Mouse (Mus musculus) heart, adult 2 months (tissue): ENCODE data around the gene Rorb. TPM values are rescaled to one million over a fixed set of nuclear protein-coding genes. Genes with fewer than 3 reads are reported as not detected.

Experiments used
- DNase-seq, 2 experiments: peaks; one replicate each; pipeline ENCODE4 v3.0.0; 2021
- H3K27ac ChIP-seq: fragments of 200-600 bp; 2 replicates; pipeline ENCODE4 v1.8.1; 2022
- H3K27me3 ChIP-seq: fragments of 200-500 bp; 2 replicates; pipeline ENCODE4 v1.6.1; 2012; ENCODE audit warnings: mild to moderate bottlenecking, low read length, inconsistent platforms, mixed read lengths; ENCODE audit not compliant: control insufficient read depth, insufficient read depth
- H3K36me3 ChIP-seq: fragments of 200-500 bp; 2 replicates; pipeline ENCODE4 v1.6.1; 2012; ENCODE audit warnings: low read length, inconsistent platforms; ENCODE audit not compliant: control insufficient read depth, insufficient read depth
- H3K4me1 ChIP-seq: fragments of 200-500 bp; 2 replicates; pipeline ENCODE4 v1.6.1; 2011; ENCODE audit warnings: low read length; ENCODE audit not compliant: control insufficient read depth, insufficient read depth
- H3K4me3 ChIP-seq: fragments of 200-600 bp; 2 replicates; pipeline ENCODE4 v1.8.1; 2022
- H3K79me2 ChIP-seq: fragments of 200-500 bp; replicated peaks from 2 replicates; pipeline ENCODE4 v1.6.1; 2012; ENCODE audit warnings: mild to moderate bottlenecking, inconsistent platforms, low read length, moderate library complexity, mixed read lengths; ENCODE audit not compliant: control insufficient read depth, insufficient read depth
- H3K9ac ChIP-seq: fragments of 200-500 bp; 2 replicates; pipeline ENCODE4 v1.6.1; 2012; ENCODE audit warnings: low read depth, mild to moderate bottlenecking, control low read depth, inconsistent platforms, low read length, mixed read lengths
- CTCF ChIP-seq: fragments of 200-600 bp; IDR thresholded peaks from 2 replicates; pipeline ENCODE4 v1.8.1; 2022; ENCODE audit warnings: antibody characterized with exemption, mild to moderate bottlenecking, moderate library complexity
- EP300 ChIP-seq: fragments of 200-500 bp; IDR thresholded peaks from 2 replicates; pipeline ENCODE4 v1.6.1; 2011; ENCODE audit warnings: low read depth, low read length, control low read depth; ENCODE audit not compliant: insufficient read depth
- POLR2A ChIP-seq: fragments of 200-500 bp; IDR thresholded peaks from 2 replicates; pipeline ENCODE4 v1.6.1; 2011; ENCODE audit warnings: mild to moderate bottlenecking, low read depth, low read length, control low read depth; ENCODE audit not compliant: insufficient read depth
- WGBS: fragments of 180-500 bp; shearing (Covaris S2); methylation state at CpG from one replicate; pipeline ENCODE4 v1.1.7; 2018; 5-methylcytosine and 5-hydroxymethylcytosine counted together
- intact Hi-C: fragments of 180-260 bp; cut with DNase I; formaldehyde crosslinking; loops from one replicate; pipeline ENCODE4 v1.15.1; 2025
- polyA plus RNA-seq: library from polyadenylated mRNA; depleted of rRNA; stranded (reverse); fragments of >200 nt; gene quantifications from 2 replicates; pipeline ENCODE4 v1.2.3, GENCODE M21; 2012
- total RNA-seq, 2 experiments: library from RNA; stranded (reverse); gene quantifications; 2 replicates each; pipeline ENCODE4 v1.2.3; 2021

The Rorb gene
- total and polyA plus RNA-seq, 3 experiments = 0.14 to 0.37 (median 0.36) TPM

DNA sequence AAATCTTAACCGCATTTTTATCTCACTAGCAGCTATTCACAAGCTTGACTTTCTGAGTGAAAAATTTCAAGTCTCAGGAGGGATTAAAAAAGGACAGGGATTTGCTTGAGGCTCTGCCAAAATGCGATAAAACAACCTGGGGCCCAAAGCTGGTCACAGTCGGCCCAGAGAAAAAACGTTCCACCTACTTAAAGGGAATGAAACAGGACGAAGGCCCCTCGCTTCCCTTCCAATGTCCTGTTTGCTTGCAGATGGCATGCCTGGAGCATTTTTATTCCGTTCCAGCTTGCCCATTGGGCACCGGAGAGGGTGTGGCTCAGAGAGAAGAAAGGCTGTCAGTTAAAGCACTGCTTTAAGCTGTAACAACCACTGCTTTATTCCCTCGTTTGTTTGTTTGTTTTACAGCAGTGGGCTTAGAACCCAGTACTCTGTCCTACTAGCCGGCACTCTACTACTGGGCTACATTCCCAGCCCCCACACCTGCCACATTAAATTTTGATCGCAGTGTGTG lies 221.8 kb downstream of the Rorb start:
- H3K4me3 ChIP-seq = peak overlapping the region; percentile 2; the same call in 1 of the 2 replicates
- intact Hi-C loops = no loop called here
- WGBS = 19% methylated on average over 11 of the region's 11 CpGs
- DNase-seq = no peak
- no peak overlapping the region for H3K27ac ChIP-seq
- H3K9ac ChIP-seq = no peak overlapping the region
- no peaks in the 10 kb centered on the region for H3K79me2 ChIP-seq
- TF ChIP-seq POLR2A = no peak
- TF ChIP-seq EP300 = no peak
- no peak for TF ChIP-seq CTCF
- no peaks in the 10 kb centered on the region for H3K36me3 ChIP-seq
- no peaks in the 10 kb centered on the region for H3K4me1 ChIP-seq
- no peaks in the 10 kb centered on the region for H3K27me3 ChIP-seq

DNA sequence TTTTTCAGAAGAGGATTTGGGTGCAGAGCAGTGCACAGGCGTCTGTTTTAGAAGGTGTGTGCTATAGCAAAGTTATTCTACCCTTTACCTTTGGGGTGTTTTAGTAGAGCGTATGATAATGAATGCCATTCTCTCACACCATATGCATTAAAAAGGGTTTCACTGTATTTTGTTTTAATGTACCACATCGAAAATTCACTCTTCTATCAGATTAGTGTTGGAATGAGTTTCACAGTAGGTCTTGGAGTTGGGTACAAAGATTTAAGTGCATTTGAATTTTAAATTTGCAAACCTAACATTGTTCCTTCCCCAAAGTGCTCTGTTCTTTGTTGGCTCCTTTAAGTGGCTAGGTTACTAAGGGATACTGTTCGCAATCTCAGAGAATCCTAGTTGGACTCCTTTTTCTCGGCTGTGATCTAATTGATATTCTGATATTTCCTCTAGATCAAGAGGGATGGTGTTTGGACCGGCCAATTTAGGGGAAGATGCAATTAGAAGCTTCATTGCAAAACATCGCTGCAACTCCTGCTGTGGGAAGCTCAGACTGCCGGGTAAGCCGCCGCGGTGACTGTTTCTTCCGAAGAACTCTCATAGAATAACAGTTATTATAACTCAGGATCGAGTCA lies 222.4 kb downstream of the Rorb start:
- H3K27me3 ChIP-seq = no peaks in the 10 kb centered on the region
- H3K36me3 ChIP-seq = no peaks in the 10 kb centered on the region
- H3K27ac ChIP-seq = no peak overlapping the region
- 42% methylated on average over 13 of the region's 13 CpGs for WGBS
- no peak overlapping the region for H3K4me3 ChIP-seq
- H3K9ac ChIP-seq = no peak overlapping the region
- TF ChIP-seq EP300 = no peak
- no peak for TF ChIP-seq CTCF
- TF ChIP-seq POLR2A = no peak
- intact Hi-C loops = no loop called here
- no peaks in the 10 kb centered on the region for H3K79me2 ChIP-seq
- no peak for DNase-seq
- H3K4me1 ChIP-seq = no peaks in the 10 kb centered on the region

DNA sequence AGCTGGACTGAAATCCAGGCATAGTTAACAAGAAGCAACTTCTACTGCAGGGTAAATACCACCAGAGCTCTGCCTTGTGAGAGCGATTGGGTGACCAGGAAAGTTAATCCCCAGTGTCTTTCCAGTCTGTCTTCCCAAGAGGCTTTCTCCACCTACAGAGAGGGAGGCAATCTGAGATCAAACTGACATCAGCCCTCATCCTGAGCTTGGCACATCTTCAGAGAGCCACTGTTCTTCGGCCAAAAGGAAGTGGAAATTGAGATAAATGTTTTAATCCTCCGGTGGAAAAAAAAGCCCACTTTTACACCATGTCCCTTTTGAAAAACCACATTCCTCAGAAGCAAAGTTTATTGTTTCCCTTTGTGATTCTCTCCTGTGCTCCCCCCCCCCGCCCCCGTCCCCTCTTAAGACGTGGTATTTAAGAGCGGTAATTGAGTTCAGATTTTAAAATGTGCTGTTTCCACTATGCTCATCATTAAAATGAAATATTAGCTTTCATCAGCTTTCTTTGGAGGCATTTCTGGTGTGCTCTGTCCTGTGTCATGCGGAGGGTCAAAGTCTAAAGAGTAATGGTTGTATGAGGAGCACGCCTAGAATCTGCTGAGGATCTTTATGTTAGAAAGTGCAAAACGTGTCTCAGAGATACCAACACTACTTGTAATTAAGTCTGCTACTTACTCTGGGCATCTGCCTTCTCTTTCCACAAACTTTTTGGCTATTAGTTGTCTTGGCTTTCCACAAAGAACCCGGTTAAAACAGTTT lies 223.2 kb downstream of the Rorb start:
- WGBS = 48% methylated on average over 11 of the region's 11 CpGs
- intact Hi-C loops = no loop called here
- no peak for DNase-seq
- no peak for TF ChIP-seq CTCF
- TF ChIP-seq EP300 = no peak
- no peak for TF ChIP-seq POLR2A
- Histone ChIP-seq H3K36me3 (no peaks in the 10 kb centered on the region), H3K27ac (no peak overlapping the region), H3K4me1 (no peaks in the 10 kb centered on the region), H3K9ac (no peak overlapping the region), H3K79me2 (no peaks in the 10 kb centered on the region), H3K4me3 (no peak overlapping the region), H3K27me3 (no peaks in the 10 kb centered on the region)

DNA sequence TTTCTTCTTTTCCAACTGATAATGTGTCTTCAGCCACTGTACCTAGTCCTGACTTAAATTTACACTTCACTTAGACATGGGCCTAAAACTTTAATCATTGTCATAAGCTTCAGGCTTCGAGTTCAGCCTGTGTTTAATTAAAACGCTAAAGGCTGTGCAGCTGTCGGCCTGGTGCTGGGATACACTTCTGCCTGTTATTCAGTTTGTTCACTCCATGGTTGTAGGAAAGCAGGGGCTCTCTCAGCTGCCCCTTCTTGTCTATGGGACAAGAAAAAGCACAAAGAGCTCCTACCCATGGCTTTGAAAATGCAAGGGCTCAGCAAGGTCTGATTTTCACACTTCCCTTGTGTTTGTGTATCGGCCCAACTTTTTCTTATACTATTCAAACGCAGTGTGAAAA lies 229.8 kb downstream of the Rorb start:
- H3K36me3 ChIP-seq = no peaks in the 10 kb centered on the region
- H3K4me1 ChIP-seq = no peaks in the 10 kb centered on the region
- 85% methylated on average over 5 of the region's 5 CpGs for WGBS
- intact Hi-C loops = no loop called here
- no peak for TF ChIP-seq EP300
- no peak for TF ChIP-seq POLR2A
- TF ChIP-seq CTCF = no peak
- H3K9ac ChIP-seq = no peak overlapping the region
- H3K4me3 ChIP-seq = no peak overlapping the region
- H3K79me2 ChIP-seq = no peaks in the 10 kb centered on the region
- H3K27ac ChIP-seq = no peak overlapping the region
- DNase-seq = no peak
- H3K27me3 ChIP-seq = no peaks in the 10 kb centered on the region
